ENCODE assay signal across 23 mouse cellular contexts in the genomic region with DNA sequence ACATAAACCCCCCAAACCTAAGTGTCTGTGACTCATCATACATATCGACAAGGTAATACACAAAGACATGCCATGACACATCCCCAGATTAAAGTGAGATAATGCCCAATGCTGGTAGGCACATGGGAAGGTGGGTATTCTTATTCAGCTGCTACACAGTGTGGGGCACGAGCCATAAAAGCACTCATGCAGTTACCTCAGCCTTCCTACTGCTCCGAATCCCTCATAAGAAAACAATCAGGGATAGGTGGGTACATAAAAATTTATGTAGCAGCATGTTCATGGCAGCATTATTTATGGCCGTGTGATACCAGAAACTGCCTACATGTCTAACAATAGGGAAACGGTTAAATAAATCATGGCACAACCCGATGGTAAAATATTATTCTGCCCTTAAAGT. TPM values are rescaled to one million over a fixed set of nuclear protein-coding genes. Genes with fewer than 3 reads are reported as not detected.
DNase-seq lines count a peak whose midpoint lies in the region; ATAC-seq and TF ChIP-seq lines count a peak whose summit lies in the region.
"Had no signal": no experiment of that assay in that cellular context is flagged by ENCODE, and none has a peak within 500 bp of the region (broad histone marks: within the 10 kb centered on the region; RNA-seq: fewer than 3 reads in every experiment).

No protein-coding gene starts in this region.

- no peak overlapping the region for H3K4me2 ChIP-seq in kidney, embryonic 14.5 days (replicated peaks; ENCODE audit: low read depth, low read length)
- no peak overlapping the region for H3K4me2 ChIP-seq in kidney, postnatal 0 days (ENCODE audit: low read length)
- H3K4me2 ChIP-seq in neural tube, embryonic 14.5 days (ENCODE audit: low read depth, low read length): no peak overlapping the region
- H3K4me2 ChIP-seq: embryonic facial prominence, embryonic 12.5 days; embryonic facial prominence, embryonic 15.5 days; heart, embryonic 11.5 days; hindbrain, embryonic 12.5 days; hindbrain, embryonic 15.5 days had no signal

- no peaks in the 10 kb centered on the region for H3K9me3 ChIP-seq in kidney, embryonic 14.5 days (ENCODE audit: control insufficient read depth, low read length)
- no peaks in the 10 kb centered on the region for H3K9me3 ChIP-seq in kidney, postnatal 0 days (replicated peaks; ENCODE audit: low read length)
- no peaks in the 10 kb centered on the region for H3K9me3 ChIP-seq in neural tube, embryonic 14.5 days (ENCODE audit: control insufficient read depth, low read length)
- H3K9me3 ChIP-seq: embryonic facial prominence, embryonic 12.5 days; embryonic facial prominence, embryonic 15.5 days; hindbrain, embryonic 12.5 days; hindbrain, embryonic 15.5 days had no signal

- no peaks in the 10 kb centered on the region for H3K36me3 ChIP-seq in kidney, embryonic 14.5 days (ENCODE audit: control insufficient read depth, insufficient read depth, low read length)
- no peaks in the 10 kb centered on the region for H3K36me3 ChIP-seq in kidney, postnatal 0 days (ENCODE audit: insufficient read depth, low read length)
- no peaks in the 10 kb centered on the region for H3K36me3 ChIP-seq in neural tube, embryonic 14.5 days (ENCODE audit: control insufficient read depth, insufficient read depth, low read length)
- H3K36me3 ChIP-seq: embryonic facial prominence, embryonic 12.5 days; embryonic facial prominence, embryonic 15.5 days; G1E; hindbrain, embryonic 12.5 days; hindbrain, embryonic 15.5 days had no signal

- 26% methylated on average over 6 of the region's 6 CpGs for WGBS in kidney, embryonic 14.5 days
- 24% methylated on average over 6 of the region's 6 CpGs for WGBS in kidney, postnatal 0 days
- 53% methylated on average over 6 of the region's 6 CpGs for WGBS in neural tube, embryonic 14.5 days

- H3K4me3 ChIP-seq in kidney, embryonic 14.5 days (ENCODE audit: low read length): no peak overlapping the region
- no peak overlapping the region for H3K4me3 ChIP-seq in kidney, postnatal 0 days (replicated peaks; ENCODE audit: low read depth, low read length)
- no peak overlapping the region for H3K4me3 ChIP-seq in neural tube, embryonic 14.5 days (ENCODE audit: low read depth, low read length)
- H3K4me3 ChIP-seq: embryonic facial prominence, embryonic 12.5 days; embryonic facial prominence, embryonic 15.5 days; hindbrain, embryonic 12.5 days; hindbrain, embryonic 15.5 days had no signal

- ATAC-seq in kidney, embryonic 14.5 days (ENCODE audit: low FRiP score, low TSS enrichment): peak; percentile 68; the same call in 1 of the 2 replicates
- ATAC-seq in kidney, postnatal 0 days (replicated peaks; ENCODE audit: low FRiP score, low read depth): no peak; the same call in 1 of the 2 replicates
- ATAC-seq in neural tube, embryonic 14.5 days (ENCODE audit: low read depth): peak; percentile 61; the same call in 1 of the 2 replicates
- ATAC-seq: forebrain, embryonic 14.5 days; forebrain, postnatal 0 days had no signal

- H3K27ac ChIP-seq in kidney, embryonic 14.5 days (ENCODE audit: low read depth, low read length): no peak overlapping the region
- no peak overlapping the region for H3K27ac ChIP-seq in kidney, postnatal 0 days
- no peak overlapping the region for H3K27ac ChIP-seq in neural tube, embryonic 14.5 days (ENCODE audit: low read depth, low read length)
- H3K27ac ChIP-seq: embryonic facial prominence, embryonic 12.5 days; embryonic facial prominence, embryonic 15.5 days; hindbrain, embryonic 12.5 days; hindbrain, embryonic 15.5 days had no signal

- 0 out of 2 replicates have a peak, but pooled peaks cover 6% of the 10 kb centered on the region for H3K4me1 ChIP-seq in kidney, embryonic 14.5 days (ENCODE audit: control insufficient read depth, insufficient read depth, low read length)
- H3K4me1 ChIP-seq in kidney, postnatal 0 days (replicated peaks; ENCODE audit: insufficient read depth, low read length): peaks cover 2% of the 10 kb centered on the region; the same call in 1 of the 2 replicates
- H3K4me1 ChIP-seq in neural tube, embryonic 14.5 days (ENCODE audit: control insufficient read depth, insufficient read depth, low read length): no peaks in the 10 kb centered on the region

- no peak for TF ChIP-seq CTCF in kidney, postnatal 0 days (IDR thresholded peaks at IDR 0.05; ENCODE audit: low read depth)

- no peak overlapping the region for H3K9ac ChIP-seq in kidney, embryonic 14.5 days (ENCODE audit: low read depth, low read length)
- H3K9ac ChIP-seq in kidney, postnatal 0 days (ENCODE audit: low read depth, low read length): no peak overlapping the region
- H3K9ac ChIP-seq in neural tube, embryonic 14.5 days (replicated peaks; ENCODE audit: low read depth, low read length): no peak overlapping the region
- H3K9ac ChIP-seq: embryonic facial prominence, embryonic 12.5 days; embryonic facial prominence, embryonic 15.5 days; forebrain, postnatal 0 days; hindbrain, embryonic 12.5 days; hindbrain, embryonic 15.5 days had no signal

- H3K27me3 ChIP-seq in kidney, embryonic 14.5 days (ENCODE audit: control insufficient read depth, insufficient read depth, low read length): peaks cover 5% of the 10 kb centered on the region; the same call in 1 of the 2 replicates
- no peaks in the 10 kb centered on the region; the same call in 1 of the 2 replicates for H3K27me3 ChIP-seq in kidney, postnatal 0 days (ENCODE audit: insufficient read depth, low read length)
- H3K27me3 ChIP-seq in neural tube, embryonic 14.5 days (ENCODE audit: control insufficient read depth, insufficient read depth, low read length): no peaks in the 10 kb centered on the region
- H3K27me3 ChIP-seq: CH12.LX; embryonic facial prominence, embryonic 15.5 days; hindbrain, embryonic 12.5 days; hindbrain, embryonic 15.5 days had no signal

- no peak for DNase-seq in kidney, postnatal 25 days
- peak; percentile 80 for DNase-seq in kidney, postnatal 0 days (ENCODE audit: low spot score)
- DNase-seq in kidney, postnatal 36 days: no peak
- no peak for DNase-seq in neural tube, embryonic 10.5 days (ENCODE audit: extremely low spot score, low spot score)
- DNase-seq: adrenal gland, adult 2 months; adrenal gland, postnatal 14 days; B cell, adult 2 months; cerebellum, adult 11 months; cerebellum, adult 2 months; cerebellum, adult 9-11 months; cerebellum, postnatal 25 days; forebrain, postnatal 0 days; gastrocnemius, postnatal 25 days had no signal

RNA-seq across cellular contexts. Expression of gene Wnt5a, which starts 35.0 kb away (rescaled TPM):
- 13.1 and 21.0 TPM in 2 replicates for polyA plus RNA-seq in kidney, embryonic 14.5 days (2014; fragmentation: Nextera tagmentation; extraction: Ambion mirVana)
- polyA plus RNA-seq in kidney, postnatal 0 days (2015; fragmentation: Nextera tagmentation; extraction: Ambion mirVana): 23.3 and 25.7 TPM in 2 replicates
- polyA plus RNA-seq in neural tube, embryonic 14.5 days (2014; fragmentation: Nextera tagmentation; extraction: Ambion mirVana): 14.2 and 16.6 TPM in 2 replicates
- polyA plus RNA-seq: G1E had no signal
